Mouse (Mus musculus): ENCODE results near the gene Stard10. TPM values are rescaled to one million over a fixed set of nuclear protein-coding genes. Genes with fewer than 3 reads are reported as not detected.

The Stard10 gene
- polyA plus RNA-seq, 1 experiment: 107 TPM

GRCm38 (mm10) chr7:101298375-101298774, 18.5 kb upstream of the Stard10 start:
- no peak for TF ChIP-seq CTCF (IDR thresholded peaks at IDR 0.05; ENCODE audit: insufficient read depth, low read length)
- no peak for TF ChIP-seq POLR2A (IDR thresholded peaks at IDR 0.05; ENCODE audit: borderline replicate concordance, extremely low read depth, low read depth, low read length)

GRCm38 (mm10) chr7:101301361-101301880, 15.5 kb upstream of the Stard10 start:
- H3K4me3 ChIP-seq (replicated peaks; ENCODE audit: extremely low read depth, low read depth, low read length): peak overlapping the region; percentile 74
- H3K4me1 ChIP-seq (ENCODE audit: control insufficient read depth, insufficient read depth, low read length): peaks cover 8% of the 10 kb centered on the region; the same call in 1 of the 2 replicates
- DNase-seq: no peak
- 1% methylated on average over 30 of the region's 30 CpGs for WGBS
- TF ChIP-seq CTCF (IDR thresholded peaks at IDR 0.05; ENCODE audit: insufficient read depth, low read length): no peak
- no peak for TF ChIP-seq POLR2A (IDR thresholded peaks at IDR 0.05; ENCODE audit: borderline replicate concordance, extremely low read depth, low read depth, low read length)

More at GRCm38 (mm10) chr7:101298375-101298774, 18.5 kb upstream of the Stard10 start:
- Histone ChIP-seq H3K4me1 (ENCODE audit: control insufficient read depth, insufficient read depth, low read length) (peaks cover 8% of the 10 kb centered on the region; the same call in 1 of the 2 replicates), H3K4me3 (replicated peaks; ENCODE audit: extremely low read depth, low read depth, low read length) (no peak overlapping the region)
- 78% methylated on average over 3 of the region's 3 CpGs for WGBS
- DNase-seq: no peak

- Histone ChIP-seq H3K4me1 (ENCODE audit: control insufficient read depth, insufficient read depth, low read length) (peaks cover 8% of the 10 kb centered on the region; the same call in 1 of the 2 replicates), H3K4me3 (replicated peaks; ENCODE audit: extremely low read depth, low read depth, low read length) (peak within 1 kb of the TSS; percentile 74)
- WGBS: under 1% methylated on average over 39 of the region's 39 CpGs
- DNase-seq: peak; percentile 94
- TF ChIP-seq CTCF (IDR thresholded peaks at IDR 0.05; ENCODE audit: insufficient read depth, low read length) (no peak), POLR2A (IDR thresholded peaks at IDR 0.05; ENCODE audit: borderline replicate concordance, extremely low read depth, low read depth, low read length) (peak; percentile 56)
These were observed 14.9 kb upstream of the Stard10 start, which contains the start of gene Atg16l2 for GRCm38 (mm10) chr7:101301881-101302456. Atg16l2 (minus strand) TSS chr7:101302251.

DNA sequence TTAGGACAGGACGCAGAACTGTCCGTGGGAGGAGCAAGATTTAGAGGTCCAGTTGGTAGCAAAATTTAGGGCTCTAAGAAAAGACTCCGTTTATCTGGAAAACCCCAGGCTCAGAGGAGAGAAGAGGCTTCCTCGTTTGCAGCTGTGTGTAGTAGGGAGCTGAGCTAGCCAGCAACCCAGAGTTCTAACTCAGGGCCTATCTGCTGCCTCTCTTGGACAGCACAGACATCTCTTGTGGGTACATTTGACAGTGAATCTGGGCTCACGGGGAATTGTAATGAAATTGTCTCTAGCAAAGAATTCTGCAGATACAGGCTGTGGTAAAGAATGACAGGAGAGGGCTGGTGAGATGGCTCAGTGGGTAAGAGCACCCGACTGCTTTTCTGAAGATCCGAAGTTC, 14.2 kb upstream of the Stard10 start:
- 42% methylated on average over 7 of the region's 7 CpGs for WGBS
- TF ChIP-seq POLR2A (IDR thresholded peaks at IDR 0.05; ENCODE audit: borderline replicate concordance, extremely low read depth, low read depth, low read length) (no peak), CTCF (IDR thresholded peaks at IDR 0.05; ENCODE audit: insufficient read depth, low read length) (no peak)
- Histone ChIP-seq H3K4me1 (ENCODE audit: control insufficient read depth, insufficient read depth, low read length) (peaks cover 8% of the 10 kb centered on the region; the same call in 1 of the 2 replicates), H3K4me3 (replicated peaks; ENCODE audit: extremely low read depth, low read depth, low read length) (no peak overlapping the region)
- no peak for DNase-seq

DNA sequence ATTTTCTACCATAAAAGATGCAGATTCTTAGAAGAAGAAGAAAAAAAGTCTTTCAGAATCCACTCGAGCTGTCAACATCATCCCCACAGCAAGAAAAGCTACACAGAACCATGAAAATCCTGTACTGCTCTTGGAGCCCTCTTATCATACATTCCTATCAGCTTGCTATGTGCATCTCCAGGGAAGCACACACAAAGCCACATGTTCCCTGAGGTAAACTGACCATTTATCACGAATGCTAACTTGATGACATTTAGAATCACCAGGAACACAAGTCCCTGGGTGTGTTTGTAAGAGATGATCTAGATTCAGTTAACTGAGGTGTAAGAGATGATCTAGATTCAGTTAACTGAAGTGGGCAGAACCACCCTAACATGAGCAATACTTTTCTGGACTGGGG, 10.0 kb upstream of the Stard10 start:
- WGBS: 28% methylated on average over 2 of the region's 2 CpGs
- Histone ChIP-seq H3K4me3 (replicated peaks; ENCODE audit: extremely low read depth, low read depth, low read length) (no peak overlapping the region), H3K4me1 (ENCODE audit: control insufficient read depth, insufficient read depth, low read length) (peaks cover 6% of the 10 kb centered on the region)
- no peak for DNase-seq
- no peak for TF ChIP-seq POLR2A (IDR thresholded peaks at IDR 0.05; ENCODE audit: borderline replicate concordance, extremely low read depth, low read depth, low read length)
- TF ChIP-seq CTCF (IDR thresholded peaks at IDR 0.05; ENCODE audit: insufficient read depth, low read length): no peak

DNA sequence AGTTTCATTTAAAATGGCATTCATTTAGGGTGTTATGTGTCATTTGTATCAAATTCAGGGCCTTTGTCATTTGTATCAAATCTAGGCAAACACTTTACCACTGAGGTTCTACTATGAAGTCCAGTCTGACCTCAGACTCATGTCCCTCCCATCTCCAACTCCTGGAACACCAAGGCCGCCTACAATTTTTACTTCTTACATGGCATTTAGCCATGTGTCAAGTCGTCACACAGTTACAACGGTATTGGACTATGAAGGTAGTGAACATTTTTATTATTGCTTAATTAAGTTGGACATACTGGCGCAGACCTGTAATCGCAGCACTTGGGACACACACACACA, 6.9 kb upstream of the Stard10 start:
- peaks cover 3% of the 10 kb centered on the region for H3K4me1 ChIP-seq (ENCODE audit: control insufficient read depth, insufficient read depth, low read length)
- WGBS: 25% methylated on average over 5 of the region's 5 CpGs
- H3K4me3 ChIP-seq (replicated peaks; ENCODE audit: extremely low read depth, low read depth, low read length): peak overlapping the region; percentile 93
- TF ChIP-seq POLR2A (IDR thresholded peaks at IDR 0.05; ENCODE audit: borderline replicate concordance, extremely low read depth, low read depth, low read length): no peak
- TF ChIP-seq CTCF (IDR thresholded peaks at IDR 0.05; ENCODE audit: insufficient read depth, low read length): no peak
- no peak for DNase-seq

DNA sequence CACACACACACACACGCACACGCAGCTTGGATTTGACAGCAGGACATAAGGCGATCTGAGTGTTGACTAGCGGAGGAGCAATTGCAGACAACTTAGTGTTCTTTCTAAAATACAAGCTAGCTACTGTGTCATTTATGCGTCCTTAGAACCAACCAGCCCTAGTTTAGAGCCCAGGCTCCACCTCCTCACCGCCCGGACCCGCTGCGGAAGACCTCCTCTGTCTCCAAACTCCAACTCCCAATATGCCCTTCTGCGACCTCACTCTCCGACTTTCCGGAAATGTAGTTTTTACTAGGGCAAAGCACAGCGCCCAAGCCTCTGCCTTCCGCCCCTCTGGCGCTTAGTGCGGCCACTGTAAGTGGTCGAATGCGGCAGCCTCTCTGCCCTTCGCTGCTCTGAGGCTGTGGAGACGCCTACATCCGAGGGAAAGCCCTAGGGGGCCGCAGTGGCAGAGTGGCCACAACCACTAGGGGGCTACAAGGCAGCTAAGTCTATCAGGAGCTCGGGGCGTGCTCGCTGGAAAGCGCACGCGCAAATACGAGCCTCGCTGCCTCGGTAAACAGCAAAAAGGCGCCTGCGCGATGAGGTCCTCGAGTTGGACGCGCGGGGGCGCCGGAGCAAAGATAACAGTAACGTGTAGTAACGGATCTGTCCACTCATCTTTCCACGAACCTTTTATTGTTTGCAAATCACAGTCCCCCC, 6.4 kb upstream of the Stard10 start:
- peaks cover 3% of the 10 kb centered on the region for H3K4me1 ChIP-seq (ENCODE audit: control insufficient read depth, insufficient read depth, low read length)
- DNase-seq: peak; percentile 93
- H3K4me3 ChIP-seq (replicated peaks; ENCODE audit: extremely low read depth, low read depth, low read length): peak overlapping the region; percentile 93
- TF ChIP-seq POLR2A (IDR thresholded peaks at IDR 0.05; ENCODE audit: borderline replicate concordance, extremely low read depth, low read depth, low read length) (peak; percentile 77; the same call in 1 of the 2 replicates), CTCF (IDR thresholded peaks at IDR 0.05; ENCODE audit: insufficient read depth, low read length) (peak; percentile 52)
- WGBS: 1% methylated on average over 43 of the region's 43 CpGs

DNA sequence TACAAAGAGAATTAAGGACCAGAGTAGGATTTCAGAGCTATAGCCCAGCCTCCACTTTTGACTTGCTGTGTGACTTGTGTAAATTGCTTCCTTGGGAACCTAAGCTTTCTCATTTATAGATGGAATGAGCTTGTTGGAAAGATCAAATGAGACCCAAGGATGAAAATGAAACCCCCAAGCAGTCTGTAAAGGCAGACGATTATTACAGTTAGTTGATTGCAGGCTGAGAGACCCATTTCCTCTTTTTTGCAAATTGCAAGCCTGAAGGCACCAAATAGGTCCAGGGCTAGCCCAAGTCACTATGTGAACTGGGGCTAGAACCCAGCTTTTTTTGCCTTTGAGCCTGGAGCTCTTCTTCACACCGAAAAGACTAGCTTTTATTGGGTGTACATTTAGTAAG, 5.8 kb upstream of the Stard10 start:
- Histone ChIP-seq H3K4me3 (replicated peaks; ENCODE audit: extremely low read depth, low read depth, low read length) (peak overlapping the region; percentile 15), H3K4me1 (ENCODE audit: control insufficient read depth, insufficient read depth, low read length) (peaks cover 3% of the 10 kb centered on the region)
- no peak for DNase-seq
- TF ChIP-seq POLR2A (IDR thresholded peaks at IDR 0.05; ENCODE audit: borderline replicate concordance, extremely low read depth, low read depth, low read length) (no peak), CTCF (IDR thresholded peaks at IDR 0.05; ENCODE audit: insufficient read depth, low read length) (no peak)
- 31% methylated on average over 2 of the region's 2 CpGs for WGBS

GRCm38 (mm10) chr7:101313033-101313432, 3.9 kb upstream of the Stard10 start:
- TF ChIP-seq CTCF (IDR thresholded peaks at IDR 0.05; ENCODE audit: insufficient read depth, low read length) (no peak), POLR2A (IDR thresholded peaks at IDR 0.05; ENCODE audit: borderline replicate concordance, extremely low read depth, low read depth, low read length) (no peak)
- no peak overlapping the region for H3K4me3 ChIP-seq (replicated peaks; ENCODE audit: extremely low read depth, low read depth, low read length)
- WGBS: 77% methylated on average over 3 of the region's 3 CpGs
- no peak for DNase-seq
- H3K4me1 ChIP-seq (ENCODE audit: control insufficient read depth, insufficient read depth, low read length): peaks cover 11% of the 10 kb centered on the region

Data from lung, adult 2 months (tissue).